Mouse (Mus musculus) heart, embryonic 14.5 days (tissue): Measurements from ENCODE around the gene Tmem150c. TPM values are rescaled to one million over a fixed set of nuclear protein-coding genes. Genes with fewer than 3 reads are reported as not detected.

Experiments used
- ATAC-seq: fragments of 200-750 bp; cut with Nextera tagmentation; 2 replicates; pipeline ENCODE4 v1.8.0; 2017; ENCODE audit warnings: low read depth, moderate TSS enrichment; ENCODE audit not compliant: insufficient number of reproducible peaks, insufficient read depth, low FRiP score
- H3K27ac ChIP-seq, 2 experiments: fragments of 200-500 bp in 1 of 2; fragments of 300-500 bp in 1 of 2; sonication (generic) in 1 of 2; replicated peaks in 1 of 2; 2 replicates each; pipeline ENCODE4 v1.5.1; 2012 to 2014; ENCODE audit warnings: low read depth in 2 of 2, low read length in 2 of 2, control low read depth in 1 of 2, mild to moderate bottlenecking in 1 of 2, mixed read lengths in 1 of 2; ENCODE audit not compliant: control insufficient read depth in 1 of 2, insufficient read depth in 1 of 2
- H3K27me3 ChIP-seq: fragments of 300-500 bp; sonication (generic); 2 replicates; pipeline ENCODE4 v1.6.1; 2014; ENCODE audit warnings: mild to moderate bottlenecking, low read length, control low read depth; ENCODE audit not compliant: control insufficient read depth, insufficient read depth
- H3K36me3 ChIP-seq: fragments of 300-500 bp; sonication (generic); 2 replicates; pipeline ENCODE4 v1.6.1; 2014; ENCODE audit warnings: mild to moderate bottlenecking, control low read depth, low read length, mixed read lengths; ENCODE audit not compliant: control insufficient read depth, insufficient read depth
- H3K4me1 ChIP-seq, 2 experiments: fragments of 200-500 bp in 1 of 2; fragments of 300-500 bp in 1 of 2; sonication (generic) in 1 of 2; 2 replicates each; pipeline ENCODE4 v1.6.1; 2012 to 2014; ENCODE audit warnings: low read length in 2 of 2, control low read depth in 1 of 2, mixed read lengths in 1 of 2; ENCODE audit not compliant: control insufficient read depth in 2 of 2, insufficient read depth in 2 of 2
- H3K4me2 ChIP-seq: fragments of 300-500 bp; sonication (generic); 2 replicates; pipeline ENCODE4 v1.6.1; 2014; ENCODE audit warnings: mild to moderate bottlenecking, low read length
- H3K4me3 ChIP-seq, 2 experiments: fragments of 200-500 bp in 1 of 2; fragments of 300-500 bp in 1 of 2; sonication (generic) in 1 of 2; 2 replicates each; pipeline ENCODE4 v1.5.1; 2012 to 2014; ENCODE audit warnings: low read length in 2 of 2, mild to moderate bottlenecking in 2 of 2, control low read depth in 1 of 2, low read depth in 1 of 2, moderate library complexity in 1 of 2; ENCODE audit not compliant: control insufficient read depth in 1 of 2, insufficient read depth in 1 of 2
- H3K9ac ChIP-seq: fragments of 300-500 bp; sonication (generic); 2 replicates; pipeline ENCODE4 v1.6.1; 2014; ENCODE audit warnings: mild to moderate bottlenecking, low read length
- H3K9me3 ChIP-seq: fragments of 300-500 bp; sonication (generic); 2 replicates; pipeline ENCODE4 v1.6.1; 2016; ENCODE audit warnings: low read length, control low read depth; ENCODE audit not compliant: control insufficient read depth
- WGBS: fragments of 180-500 bp; shearing (Covaris S2); extraction: QIAGEN DNeasy Blood & Tissue Kit; methylation state at CpG from one replicate; pipeline ENCODE4 v1.1.7; 2014; 5-methylcytosine and 5-hydroxymethylcytosine counted together
- polyA plus RNA-seq: library from polyadenylated mRNA; unstranded; fragments of >200 nt; fragmentation: Nextera tagmentation; extraction: Ambion mirVana; gene quantifications from 2 replicates; pipeline ENCODE4 v1.2.1, GENCODE M21; 2014

The Tmem150c gene
- polyA plus RNA-seq, 1 experiment from 2014 or later, result 1.2 TPM

GRCm38 (mm10) chr5:100042467-100042866, 117.1 kb downstream of the Tmem150c start:
- no peak overlapping the region for H3K4me3 ChIP-seq
- H3K9me3 ChIP-seq, result no peaks in the 10 kb centered on the region
- H3K27ac ChIP-seq, result no peak overlapping the region
- H3K36me3 ChIP-seq, result peaks cover 5% of the 10 kb centered on the region
- 86% methylated on average over 8 of the region's 8 CpGs for WGBS
- ATAC-seq, result no peak
- H3K9ac ChIP-seq, result no peak overlapping the region
- H3K4me2 ChIP-seq, result no peak overlapping the region
- peaks cover 8 to 31% of the 10 kb centered on the region in 2 experiments for H3K4me1 ChIP-seq
- H3K27me3 ChIP-seq, result no peaks in the 10 kb centered on the region

- H3K9ac ChIP-seq, result no peak overlapping the region
- 88% methylated on average over 4 of the region's 4 CpGs for WGBS
Measured at GRCm38 (mm10) chr5:100041272-100041671, 118.3 kb downstream of the Tmem150c start.

GRCm38 (mm10) chr5:100040281-100040784, 119.3 kb downstream of the Tmem150c start:
- no peaks in the 10 kb centered on the region for H3K9me3 ChIP-seq
- H3K9ac ChIP-seq, result peak overlapping the region; percentile 99
- H3K27me3 ChIP-seq, result no peaks in the 10 kb centered on the region
- H3K27ac ChIP-seq, result peak overlapping the region; percentile 90 to 98
- H3K4me2 ChIP-seq, result peak overlapping the region; percentile 79
- peak overlapping the region; percentile 86 to 95 for H3K4me3 ChIP-seq
- no peak for ATAC-seq
- 2% methylated on average over 19 of the region's 19 CpGs for WGBS
- peaks cover 26% of the 10 kb centered on the region for H3K36me3 ChIP-seq
- peaks cover 2 to 40% of the 10 kb centered on the region in 2 experiments; a peak in 3 of 4 replicates for H3K4me1 ChIP-seq

More at GRCm38 (mm10) chr5:100041272-100041671, 118.3 kb downstream of the Tmem150c start:
- Histone ChIP-seq H3K36me3 (peaks cover 16% of the 10 kb centered on the region), H3K9me3 (no peaks in the 10 kb centered on the region), H3K27me3 (no peaks in the 10 kb centered on the region), H3K4me1 (peaks cover 2 to 35% of the 10 kb centered on the region in 2 experiments; a peak in 3 of 4 replicates), H3K4me2 (peak overlapping the region; percentile 79), H3K4me3 (no peak overlapping the region), H3K27ac (no peak overlapping the region)
- ATAC-seq, result no peak

- ATAC-seq, result peak; percentile 81
- Histone ChIP-seq H3K9me3 (no peaks in the 10 kb centered on the region), H3K4me3 (peak within 1 kb of the TSS; percentile 86 to 95), H3K27ac (peak within 1 kb of the TSS; percentile 97 to 98), H3K4me1 (peaks cover 2 to 43% of the 10 kb centered on the region in 2 experiments; a peak in 3 of 4 replicates), H3K4me2 (peak within 1 kb of the TSS; percentile 79), H3K9ac (peak within 1 kb of the TSS; percentile 99), H3K36me3 (peaks cover 32% of the 10 kb centered on the region), H3K27me3 (no peaks in the 10 kb centered on the region)
- WGBS, result under 1% methylated on average over 57 of the region's 57 CpGs
Measured at GRCm38 (mm10) chr5:100039602-100040142, 119.9 kb downstream of the Tmem150c start, which contains the start of the genes Hnrnpdl and Enoph1. TSS of gene Hnrnpdl (minus strand) at chr5:100039664. TSS of gene Enoph1 (plus strand) at chr5:100039985.

- peak overlapping the region; percentile 86 to 95 for H3K4me3 ChIP-seq
- peaks cover 40% of the 10 kb centered on the region for H3K36me3 ChIP-seq
- H3K4me2 ChIP-seq, result peak overlapping the region; percentile 79
- peak overlapping the region; percentile 97 to 98 for H3K27ac ChIP-seq
- no peaks in the 10 kb centered on the region for H3K27me3 ChIP-seq
- WGBS, result under 1% methylated on average over 102 of the region's 113 CpGs
- peaks cover 2 to 44% of the 10 kb centered on the region in 2 experiments; a peak in 3 of 4 replicates for H3K4me1 ChIP-seq
- peak; percentile 62 for ATAC-seq
- H3K9me3 ChIP-seq, result no peaks in the 10 kb centered on the region
- H3K9ac ChIP-seq, result peak overlapping the region; percentile 99
Measured at GRCm38 (mm10) chr5:100038714-100039601, 120.7 kb downstream of the Tmem150c start.

GRCm38 (mm10) chr5:100037965-100038713, 121.5 kb downstream of the Tmem150c start:
- H3K4me1 ChIP-seq, result peaks cover 0 to 42% of the 10 kb centered on the region in 2 experiments; a peak in 3 of 4 replicates
- H3K36me3 ChIP-seq, result peaks cover 47% of the 10 kb centered on the region
- ATAC-seq, result peak; percentile 39

GRCm38 (mm10) chr5:100036681-100037080, 122.9 kb downstream of the Tmem150c start:
- no peak for ATAC-seq
- Histone ChIP-seq H3K4me3 (peak overlapping the region; percentile 39 to 86), H3K27ac (no peak overlapping the region), H3K4me2 (peak overlapping the region; percentile 99), H3K9ac (peak overlapping the region; percentile 99), H3K4me1 (peaks cover 0 to 53% of the 10 kb centered on the region in 2 experiments; a peak in 3 of 4 replicates), H3K36me3 (peaks cover 62% of the 10 kb centered on the region), H3K27me3 (no peaks in the 10 kb centered on the region), H3K9me3 (no peaks in the 10 kb centered on the region)
- WGBS, result 22% methylated on average over 7 of the region's 7 CpGs

More at GRCm38 (mm10) chr5:100037965-100038713, 121.5 kb downstream of the Tmem150c start:
- Histone ChIP-seq H3K27ac (peak overlapping the region; percentile 95 to 98), H3K4me3 (peak overlapping the region; percentile 86 to 87), H3K4me2 (peak overlapping the region; percentile 99), H3K9me3 (no peaks in the 10 kb centered on the region), H3K27me3 (no peaks in the 10 kb centered on the region), H3K9ac (peak overlapping the region; percentile 99)
- 1% methylated on average over 44 of the region's 45 CpGs for WGBS
